Mouse (Mus musculus): ENCODE data around the gene Lrrc38.

- TF ChIP-seq POLR2A (IDR thresholded peaks at IDR 0.05; ENCODE audit: low read depth, low read length) (no peak), CTCF (IDR thresholded peaks at IDR 0.05; ENCODE audit: extremely low read depth, insufficient read length, insufficient replicate concordance, low read depth, low read length) (no peak)
Measured at GRCm38 (mm10) chr4:143366415-143367041, 17.0 kb downstream of the Lrrc38 start.
